Mouse (Mus musculus) spleen, adult 2 months (tissue): ENCODE results near the gene Phactr4.

Experiments used
- CTCF ChIP-seq: fragments of 200-500 bp; IDR thresholded peaks from 2 replicates; pipeline ENCODE4 v1.5.1; 2011; ENCODE audit warnings: mild to moderate bottlenecking, inconsistent platforms; ENCODE audit not compliant: insufficient read depth, insufficient read length, insufficient replicate concordance; ENCODE audit errors: extremely low read depth
- POLR2A ChIP-seq: fragments of 200-500 bp; IDR thresholded peaks from 2 replicates; pipeline ENCODE4 v1.6.1; 2011; ENCODE audit warnings: low read depth, low read length, inconsistent platforms

DNA sequence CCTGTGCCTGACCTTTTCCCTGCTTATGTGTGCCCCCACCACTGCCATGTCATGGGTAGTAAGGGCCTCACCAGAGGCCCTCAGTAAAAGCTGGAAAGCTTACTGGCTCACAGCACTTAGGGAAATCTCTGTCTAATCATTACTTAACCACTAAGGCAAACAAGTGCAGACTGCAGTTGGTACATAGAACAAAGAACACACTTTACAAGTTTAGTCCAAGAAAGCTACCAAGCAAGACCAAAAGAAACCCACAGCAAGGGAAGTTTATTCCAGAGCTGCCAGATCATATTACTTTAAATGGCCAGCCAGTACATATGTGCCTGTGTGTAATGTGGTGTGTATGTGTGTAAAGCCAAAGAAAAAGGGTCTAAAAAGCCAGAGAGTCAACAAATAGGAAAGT lies 6.3 kb downstream of the Phactr4 start:
- no peak for TF ChIP-seq CTCF
- TF ChIP-seq POLR2A, result no peak
